Mouse (Mus musculus) gonadal fat pad, adult 2 months (tissue): ENCODE data around the gene Camk2b. TPM values are rescaled to one million over a fixed set of nuclear protein-coding genes. Genes with fewer than 3 reads are reported as not detected.

Source experiments
- DNase-seq: peaks from one replicate; pipeline ENCODE4 v3.0.0-alpha.2; 2012; ENCODE audit warnings: low read depth
- polyA plus RNA-seq: library from polyadenylated mRNA; depleted of rRNA; stranded (reverse); fragments of >200 nt; gene quantifications from 2 replicates; pipeline ENCODE4 v1.2.3, GENCODE M21; 2012

The Camk2b gene
- polyA plus RNA-seq, 1 experiment, result 1.2 TPM

- DNase-seq, result no peak
Measured at GRCm38 (mm10) chr11:5983629-5984028, 82.5 kb downstream of the Camk2b start.

GRCm38 (mm10) chr11:5981323-5981722 lies 84.8 kb downstream of the Camk2b start:
- DNase-seq, result no peak

- DNase-seq, result no peak
Measured at GRCm38 (mm10) chr11:5980561-5980960, 85.6 kb downstream of the Camk2b start.

- no peak for DNase-seq
Measured at GRCm38 (mm10) chr11:5980108-5980507, 86.1 kb downstream of the Camk2b start.

- no peak for DNase-seq
Measured at GRCm38 (mm10) chr11:5979088-5979487, 87.1 kb downstream of the Camk2b start.

GRCm38 (mm10) chr11:5976106-5976505 lies 90.1 kb downstream of the Camk2b start:
- no peak for DNase-seq

GRCm38 (mm10) chr11:5975068-5975467 lies 91.1 kb downstream of the Camk2b start:
- DNase-seq, result no peak

GRCm38 (mm10) chr11:5974053-5974452 lies 92.1 kb downstream of the Camk2b start:
- no peak for DNase-seq

- DNase-seq, result no peak
Measured at GRCm38 (mm10) chr11:5973151-5973550, 93.0 kb downstream of the Camk2b start.

- no peak for DNase-seq
Measured at GRCm38 (mm10) chr11:5971202-5971601, 95.0 kb downstream of the Camk2b start.

- DNase-seq, result no peak
Measured at GRCm38 (mm10) chr11:5968223-5968622, 97.9 kb downstream of the Camk2b start.

GRCm38 (mm10) chr11:5966751-5967150 lies 99.4 kb downstream of the Camk2b start:
- DNase-seq, result no peak

- no peak for DNase-seq
Measured at GRCm38 (mm10) chr11:5965865-5966264, 100.3 kb downstream of the Camk2b start.

- no peak for DNase-seq
Measured at GRCm38 (mm10) chr11:5960051-5960450, 106.1 kb downstream of the Camk2b start.

- peak; percentile 26 for DNase-seq
Measured at GRCm38 (mm10) chr11:5955546-5956276, 110.5 kb downstream of the Camk2b start, which contains the start of gene Ykt6. Gene Ykt6 (plus strand): TSS chr11:5955693.

- peak; percentile 20 for DNase-seq
Measured at GRCm38 (mm10) chr11:5954965-5955504, 111.1 kb downstream of the Camk2b start.

GRCm38 (mm10) chr11:5954435-5954834 lies 111.7 kb downstream of the Camk2b start:
- no peak for DNase-seq

GRCm38 (mm10) chr11:5953130-5953765 lies 112.9 kb downstream of the Camk2b start:
- no peak for DNase-seq

GRCm38 (mm10) chr11:5952501-5952900 lies 113.7 kb downstream of the Camk2b start:
- DNase-seq, result peak; percentile 27

- DNase-seq, result no peak
Measured at GRCm38 (mm10) chr11:5949586-5950352, 116.4 kb downstream of the Camk2b start, which contains the start of gene Gck. Gene Gck (minus strand): TSS chr11:5950081.

- no peak for DNase-seq
Measured at GRCm38 (mm10) chr11:5948546-5949250, 117.5 kb downstream of the Camk2b start.

GRCm38 (mm10) chr11:5947796-5948195 lies 118.4 kb downstream of the Camk2b start:
- DNase-seq, result no peak
